Mouse (Mus musculus) left cerebral cortex, postnatal 36 days (tissue): ENCODE measurements at regions not wholly inside any gene's neighbourhood (a gene's known extent, or its start where the extent isn't known, plus 50 kb on each side); places are given as distances from the start of the nearest gene placed in this dataset.

ENCODE experiments used
- DNase-seq, 2 experiments: peaks; one replicate each; pipeline ENCODE4 v3.0.0; 2021 to 2022; ENCODE audit warnings: low spot score in 2 of 2, mixed read lengths in 1 of 2
- intact Hi-C: fragments of 180-260 bp; cut with DNase I; formaldehyde crosslinking; loops from one replicate; pipeline ENCODE4 v1.15.1; 2025

DNA sequence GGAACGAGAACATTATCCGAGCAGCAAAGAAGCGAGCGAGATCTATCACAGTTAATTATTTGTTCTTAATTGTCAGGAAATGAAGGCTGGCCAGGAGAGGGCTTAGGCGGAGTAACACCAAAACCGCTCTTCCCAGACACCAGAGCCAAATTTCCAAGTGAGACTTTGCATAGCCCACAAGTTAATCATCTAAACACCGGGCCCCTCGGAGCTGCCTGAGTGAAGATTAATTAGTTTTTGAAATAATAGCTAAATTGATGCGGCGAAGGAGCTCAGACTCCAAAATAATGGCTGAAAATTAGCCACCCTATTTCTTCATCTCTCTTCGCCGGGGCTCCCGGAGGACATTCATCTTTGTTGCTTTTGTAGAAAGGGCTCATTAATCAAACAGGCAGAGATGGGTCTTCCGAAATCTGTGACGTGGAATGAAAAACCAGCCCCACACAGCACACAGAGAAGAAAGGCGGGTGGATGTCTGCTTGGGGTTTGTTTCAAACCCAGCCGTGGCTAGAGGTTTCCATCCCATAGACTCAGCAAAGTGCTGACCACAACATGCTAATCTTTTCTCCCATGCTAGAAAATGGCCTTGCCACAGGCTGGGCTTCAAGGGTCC, 193.7 kb downstream of the Suds3 start:
- intact Hi-C loops, result no loop called here
- no peak for DNase-seq

DNA sequence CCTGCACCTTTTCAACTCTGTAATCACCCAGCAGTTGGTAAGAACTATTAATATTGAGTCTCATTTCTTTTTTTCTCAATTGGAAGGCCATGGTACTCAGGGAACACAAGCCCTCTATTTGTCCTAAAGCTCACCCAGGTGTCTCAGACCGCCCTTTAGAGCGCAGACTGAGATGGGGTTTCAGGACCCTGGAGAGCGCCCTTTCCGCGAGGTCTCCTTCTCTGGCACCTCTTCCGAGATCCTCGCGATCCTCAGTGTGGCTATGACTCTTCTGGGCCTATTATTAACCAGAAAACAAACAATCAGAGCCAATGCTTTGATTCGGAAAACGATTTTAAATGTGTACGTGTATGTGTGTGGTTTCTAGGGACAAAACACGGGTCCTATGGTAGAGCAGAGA, 201.0 kb downstream of the Suds3 start:
- intact Hi-C loops, result no loop called here
- DNase-seq, result no peak

DNA sequence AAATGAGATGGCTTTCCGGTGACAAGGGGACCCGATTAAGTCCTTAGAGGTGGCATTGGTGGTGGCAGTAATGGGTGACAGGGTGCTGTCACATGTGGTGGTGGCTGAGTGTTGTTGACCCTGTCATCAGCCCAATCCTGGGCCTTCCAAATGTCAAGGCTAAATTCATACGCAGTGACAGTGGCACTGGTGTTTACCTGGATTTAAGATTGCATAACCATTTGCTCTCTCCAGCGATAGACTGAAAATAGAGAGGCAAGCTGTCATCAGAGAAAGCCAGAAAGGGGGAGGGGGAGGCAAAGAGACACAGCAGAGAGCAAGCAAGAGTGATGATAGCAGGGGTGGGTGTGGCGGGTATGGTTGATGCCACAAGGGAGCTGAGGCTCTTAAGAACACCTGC, 215.1 kb downstream of the Suds3 start:
- DNase-seq, result no peak
- intact Hi-C loops, result no loop called here

DNA sequence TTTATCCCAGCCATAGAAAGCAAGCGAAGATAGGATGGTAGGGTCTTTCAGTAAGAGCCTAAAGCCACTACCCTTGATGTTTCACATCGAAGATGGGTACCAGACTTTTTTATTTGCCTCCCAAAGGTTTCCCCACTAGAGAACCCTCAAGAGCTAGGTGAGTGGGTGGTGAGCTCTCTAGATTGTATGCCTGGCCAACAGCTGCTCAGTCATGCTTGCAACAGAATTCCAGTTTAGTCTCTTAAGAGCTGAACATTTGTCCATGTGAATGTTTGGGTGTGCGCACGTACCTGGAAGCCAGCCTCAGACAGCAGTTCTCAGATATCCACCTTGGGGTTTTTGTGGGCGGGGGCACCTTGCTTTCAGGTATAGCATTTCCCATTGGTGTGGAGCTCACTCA, 218.5 kb downstream of the Suds3 start:
- intact Hi-C loops, result loop anchor here (10.0 kb wide), 2 partner anchors 107 to 137 kb away; no protein-coding TSS in a partner anchor
- no peak for DNase-seq

DNA sequence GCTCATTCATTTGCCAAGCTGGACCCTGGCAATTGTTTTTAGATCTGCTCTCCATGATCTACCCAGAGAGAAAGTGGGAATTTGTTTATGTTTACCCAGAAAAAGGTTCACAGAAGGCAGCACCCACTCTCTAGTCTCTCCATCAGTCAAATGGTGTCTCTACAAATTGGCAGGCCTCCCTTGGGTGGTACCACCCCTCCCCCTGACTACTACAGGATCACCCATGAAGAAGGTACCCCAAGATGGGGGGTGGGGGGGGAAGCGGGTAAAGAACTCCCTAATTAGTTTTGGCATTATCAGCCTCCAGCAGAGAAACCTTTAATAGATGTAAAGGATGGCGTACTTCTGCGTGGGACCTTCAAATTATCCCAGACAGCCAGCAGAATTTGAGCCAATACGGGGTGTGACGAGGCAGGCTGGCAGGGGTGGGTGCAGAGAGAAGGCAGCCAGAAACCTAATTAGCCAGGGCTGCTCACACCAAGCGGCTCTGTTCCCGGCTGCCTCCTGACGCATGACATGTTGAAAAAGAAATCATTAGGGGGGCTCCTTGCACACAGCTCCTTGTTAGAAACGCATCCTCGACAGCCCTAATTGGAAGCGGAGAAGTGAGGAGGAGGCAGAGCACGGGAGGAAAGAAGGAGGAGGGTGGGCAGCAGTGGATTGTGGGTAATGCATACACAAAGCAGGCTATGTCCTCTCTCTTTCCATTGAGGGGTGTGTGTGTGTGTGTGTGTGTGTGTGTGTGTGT, 220.7 kb downstream of the Suds3 start:
- intact Hi-C loops, result loop anchor here (10.0 kb wide), 2 partner anchors 110 to 140 kb away; no protein-coding TSS in a partner anchor
- DNase-seq, result peak; percentile 71

DNA sequence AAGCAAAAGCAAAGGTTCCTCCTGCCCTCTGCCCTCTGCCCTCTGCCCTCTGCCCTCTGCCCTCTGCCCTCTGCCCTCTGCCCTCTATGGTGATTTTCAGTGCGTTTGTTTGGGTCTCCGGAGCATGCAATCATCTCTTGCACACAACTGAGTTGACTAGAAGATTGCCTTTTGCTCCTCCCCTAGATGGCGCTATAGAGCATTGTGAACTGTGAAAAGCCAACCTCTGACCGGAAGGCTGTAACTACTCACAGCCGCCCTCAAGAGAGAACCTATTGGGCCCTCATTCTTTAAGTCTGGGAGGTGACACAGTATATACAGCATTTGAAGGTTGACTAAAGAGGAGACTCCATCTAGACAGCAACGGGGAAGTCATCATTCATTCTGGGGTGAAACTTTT, 221.3 kb downstream of the Suds3 start:
- intact Hi-C loops, result loop anchor here (10.0 kb wide), 2 partner anchors 110 to 140 kb away; no protein-coding TSS in a partner anchor
- DNase-seq, result no peak

DNA sequence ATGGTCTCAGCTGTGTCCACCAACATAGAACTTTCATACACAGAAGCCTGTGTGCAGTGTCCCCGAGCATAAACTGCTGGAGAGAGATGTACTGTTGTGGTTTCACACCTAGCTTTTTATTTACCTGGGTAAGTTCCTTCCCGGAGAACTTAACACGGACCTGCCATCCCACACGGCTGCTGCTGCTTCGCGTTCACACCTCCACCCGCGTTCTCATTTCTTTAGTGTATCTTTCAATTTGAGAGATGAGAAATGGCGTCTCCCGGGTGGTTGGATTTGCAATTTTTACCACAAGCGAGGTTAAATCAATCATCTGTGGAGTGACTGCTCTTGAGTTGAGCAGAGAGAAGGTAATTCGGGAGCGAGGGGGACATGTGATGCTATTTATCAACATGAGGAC, 223.0 kb downstream of the Suds3 start:
- DNase-seq, result no peak
- intact Hi-C loops, result loop anchor here (10.0 kb wide), 2 partner anchors 112 to 142 kb away; no protein-coding TSS in a partner anchor

DNA sequence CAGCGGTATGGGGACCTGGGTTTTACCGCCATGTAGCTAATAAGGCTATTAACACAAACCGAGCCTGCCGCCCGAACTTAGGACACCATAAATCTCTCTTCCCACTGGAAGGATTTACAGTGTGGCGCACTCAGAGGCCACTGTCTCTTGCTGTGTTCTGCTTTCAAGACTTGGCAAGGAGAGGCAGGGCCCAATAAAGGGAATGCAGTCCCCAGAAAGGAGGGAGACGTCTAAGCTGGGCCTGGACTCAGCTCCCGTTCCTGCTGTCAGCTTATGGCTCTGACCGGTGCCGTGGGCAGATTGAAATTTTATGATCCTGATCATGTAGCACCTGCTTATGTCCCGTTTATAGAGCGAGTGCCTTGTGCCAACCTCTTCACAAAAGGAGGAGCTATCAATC, 226.7 kb downstream of the Suds3 start:
- DNase-seq, result no peak
- intact Hi-C loops, result no loop called here

DNA sequence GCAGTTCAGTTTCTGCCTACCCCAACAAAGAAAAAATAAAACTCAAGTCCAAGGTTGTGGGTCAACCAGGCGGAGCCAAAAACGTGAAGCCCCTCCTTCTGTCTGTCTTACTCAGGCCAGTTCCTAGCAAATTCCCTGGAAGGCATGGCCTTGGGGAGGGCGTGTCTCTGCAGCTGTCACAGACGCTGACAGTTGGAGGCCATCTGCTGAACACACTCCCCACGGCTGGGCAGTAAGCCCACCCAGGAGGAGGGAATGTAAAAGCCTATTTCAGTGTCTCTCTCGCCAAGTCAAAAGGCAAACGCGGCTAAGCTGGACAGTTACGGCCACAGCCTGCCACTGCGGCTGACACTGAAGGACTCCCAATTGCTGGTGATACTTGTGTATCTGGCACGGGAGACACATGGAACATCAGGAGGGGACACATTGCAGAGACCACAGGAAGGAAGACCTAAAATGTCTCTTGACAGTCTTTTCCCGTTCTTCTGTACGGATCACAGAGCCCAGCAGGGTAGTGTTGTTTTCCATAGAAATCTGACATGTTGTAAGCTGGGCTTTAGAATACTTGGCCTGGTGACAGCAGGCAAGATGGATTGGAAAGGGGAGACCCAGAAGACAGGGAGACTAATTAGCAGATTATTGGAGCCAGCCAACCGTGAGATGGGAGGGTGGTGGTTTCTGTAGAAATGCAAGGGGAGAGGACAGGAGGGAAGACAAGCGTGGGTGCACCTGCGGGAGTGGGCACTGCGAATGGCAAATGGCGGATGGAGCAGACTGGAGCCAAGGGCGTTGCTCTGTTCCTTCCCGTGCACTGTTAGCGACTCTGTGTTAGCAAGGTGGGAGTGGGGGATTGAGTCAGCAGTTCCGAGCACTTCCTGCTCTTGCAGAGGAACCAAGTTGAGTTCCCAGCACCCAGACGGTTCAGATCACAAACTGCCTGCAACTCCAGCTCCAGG, 229.5 kb downstream of the Suds3 start:
- no peak for DNase-seq
- intact Hi-C loops, result no loop called here

DNA sequence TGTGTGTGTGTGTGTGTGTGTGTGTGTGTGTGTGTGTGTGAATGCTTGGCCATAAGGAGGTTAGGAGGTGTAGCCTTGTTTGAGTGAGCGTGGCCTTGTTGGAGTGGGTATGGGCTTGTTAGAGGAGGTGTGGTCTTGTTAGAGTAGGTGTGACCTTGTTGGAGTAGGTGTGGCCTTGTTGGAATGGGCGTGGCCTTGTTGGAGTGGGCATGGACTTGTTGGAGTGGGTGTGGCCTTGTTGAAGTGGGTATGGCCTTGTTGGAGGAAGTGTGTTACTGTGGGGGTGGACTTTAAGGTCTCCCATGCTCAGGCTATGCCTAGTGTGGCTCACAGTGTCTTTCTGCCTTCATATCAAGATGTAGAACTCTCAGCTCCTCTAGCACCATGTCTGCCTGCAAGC, 236.2 kb downstream of the Suds3 start:
- intact Hi-C loops, result no loop called here
- no peak for DNase-seq

DNA sequence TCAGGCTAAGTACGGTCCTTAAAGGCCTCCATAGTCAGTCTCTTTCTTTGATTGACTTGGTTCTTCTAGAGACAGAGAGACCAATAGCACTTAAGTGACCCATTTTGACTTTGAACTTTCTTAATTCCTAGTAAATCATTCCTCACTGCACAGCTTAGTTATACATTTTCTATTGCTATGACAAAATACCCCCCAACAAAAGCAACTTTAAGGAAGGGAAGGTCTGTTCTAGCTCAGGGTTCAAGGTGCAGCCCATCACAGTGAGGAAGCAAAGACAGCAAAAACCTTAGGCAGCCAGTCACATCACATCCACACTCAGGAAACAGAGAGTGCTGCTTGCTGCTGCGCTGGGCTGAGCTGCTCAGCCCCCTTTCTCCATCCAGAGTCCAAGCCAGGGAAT, 241.0 kb downstream of the Suds3 start:
- intact Hi-C loops, result no loop called here
- no peak for DNase-seq

DNA sequence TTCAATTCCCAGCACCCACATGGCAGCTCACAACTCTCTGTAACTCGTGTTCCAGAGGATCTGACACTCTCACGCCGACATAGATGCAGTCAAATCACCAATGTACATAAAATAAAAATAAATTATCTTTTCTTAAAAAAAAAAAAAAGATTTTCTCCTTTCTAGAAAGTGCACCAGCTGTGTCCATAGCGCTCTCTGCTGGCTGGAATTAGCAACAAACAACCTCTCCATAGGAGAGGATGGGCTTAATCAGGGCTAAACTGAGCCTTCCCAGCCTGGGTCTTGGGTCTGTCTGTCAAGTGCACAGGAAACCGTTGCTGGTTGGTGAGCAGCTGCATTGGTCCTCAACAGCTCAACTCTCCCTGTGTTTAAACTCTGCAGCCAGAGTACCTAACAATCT, 247.8 kb downstream of the Suds3 start:
- intact Hi-C loops, result no loop called here
- peak in 1 of 2 experiments; percentile 14 for DNase-seq

DNA sequence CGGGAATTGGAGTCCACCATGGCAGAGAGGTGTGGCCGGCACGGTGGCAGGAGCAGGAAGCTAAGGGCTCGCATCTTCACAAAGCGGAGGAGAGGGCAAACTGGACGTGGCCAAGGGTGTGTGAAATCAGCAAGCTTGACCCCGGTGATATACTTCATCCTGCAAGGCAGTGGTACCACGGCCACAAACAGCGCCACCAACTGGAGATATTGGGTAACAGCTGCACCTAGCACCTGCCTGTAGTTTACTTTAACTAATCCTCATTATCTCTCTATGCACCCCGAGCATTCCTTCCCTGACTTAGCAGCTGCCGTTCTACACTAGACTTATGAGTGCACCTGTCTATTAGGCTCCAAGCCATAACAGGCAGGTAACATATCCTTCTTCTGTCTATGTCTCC, 251.6 kb downstream of the Suds3 start:
- intact Hi-C loops, result no loop called here

DNA sequence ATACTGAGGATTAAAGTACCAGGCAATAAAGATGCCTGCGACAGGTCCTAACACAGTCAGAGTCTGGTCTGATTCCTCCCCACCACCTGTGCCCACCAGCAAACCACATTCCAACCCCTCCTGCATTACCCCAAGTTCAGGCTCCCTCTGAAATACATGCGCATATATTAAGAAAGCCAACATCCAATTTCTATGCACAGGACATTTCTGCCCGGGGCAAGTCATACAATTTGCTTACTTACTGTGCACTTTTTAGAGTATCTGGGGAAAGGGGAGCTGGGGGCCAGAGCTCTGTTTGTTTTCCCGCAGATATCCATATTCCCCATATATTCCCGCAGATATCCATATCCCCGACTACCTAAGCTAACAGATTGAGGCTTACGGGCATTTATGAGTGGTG, 261.1 kb upstream of the Srrm4 start:
- DNase-seq, result no peak
- intact Hi-C loops, result no loop called here

More for the DNA sequence above, 251.6 kb downstream of the Suds3 start:
- DNase-seq, result no peak

DNA sequence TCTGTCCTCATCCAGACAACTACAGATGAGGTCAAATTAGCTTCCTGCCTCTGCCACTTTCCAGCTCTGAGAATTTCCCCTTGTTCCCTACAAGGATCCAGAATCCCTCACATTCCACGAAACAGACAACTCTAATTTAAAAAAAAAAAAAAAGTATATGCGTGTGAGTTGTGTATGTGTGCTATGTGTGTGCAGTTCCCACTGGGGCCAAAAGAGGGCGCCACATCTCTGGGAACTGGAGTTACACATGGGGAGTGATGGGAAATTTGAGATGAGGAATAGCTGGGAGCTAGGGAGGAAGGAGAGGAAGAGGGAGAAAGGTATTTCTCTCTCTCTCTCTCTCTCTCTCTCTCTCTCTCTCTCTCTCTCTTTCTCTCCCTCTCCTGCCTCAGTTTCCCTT, 240.3 kb upstream of the Srrm4 start:
- DNase-seq, result no peak
- intact Hi-C loops, result no loop called here

DNA sequence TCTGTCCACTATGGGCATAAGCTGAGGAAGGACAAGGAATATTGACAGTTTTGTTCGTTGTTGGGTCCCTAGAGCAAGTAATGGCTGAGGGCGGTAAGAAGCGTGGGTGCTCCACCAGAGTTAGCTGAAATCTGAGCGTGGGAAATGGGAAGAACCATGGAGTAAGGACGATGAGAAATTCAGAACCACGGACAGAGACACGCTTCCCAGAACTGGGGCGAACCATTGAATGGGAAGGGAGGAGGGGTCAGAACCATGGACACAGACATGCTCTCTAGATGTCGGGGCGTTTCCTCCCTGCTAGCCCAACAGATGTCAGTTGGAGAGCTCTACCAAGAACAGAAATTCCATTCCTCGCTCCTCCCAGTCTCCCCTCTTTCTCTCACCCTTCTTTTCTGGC, 238.2 kb upstream of the Srrm4 start:
- DNase-seq, result no peak
- intact Hi-C loops, result no loop called here

DNA sequence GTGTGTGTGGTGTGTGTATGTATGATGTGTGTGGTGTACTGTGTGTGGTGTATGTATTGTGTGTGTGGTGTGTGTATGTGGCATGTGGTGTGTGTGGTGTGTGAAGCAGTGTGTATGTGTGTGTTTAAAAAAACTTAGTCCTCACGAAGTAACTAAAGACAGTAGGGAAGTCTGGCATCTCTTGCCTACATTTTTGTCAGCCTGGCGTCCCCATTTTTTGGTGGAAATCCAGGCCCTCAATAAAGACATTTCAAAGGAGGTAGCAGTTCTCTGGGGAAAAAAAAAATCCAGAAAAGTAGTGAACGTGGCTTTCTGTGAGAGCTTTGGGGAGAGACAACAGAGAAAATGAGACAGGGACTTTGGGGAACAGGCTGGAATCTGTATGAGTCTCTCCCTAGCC, 231.6 kb upstream of the Srrm4 start:
- intact Hi-C loops, result no loop called here
- no peak for DNase-seq

DNA sequence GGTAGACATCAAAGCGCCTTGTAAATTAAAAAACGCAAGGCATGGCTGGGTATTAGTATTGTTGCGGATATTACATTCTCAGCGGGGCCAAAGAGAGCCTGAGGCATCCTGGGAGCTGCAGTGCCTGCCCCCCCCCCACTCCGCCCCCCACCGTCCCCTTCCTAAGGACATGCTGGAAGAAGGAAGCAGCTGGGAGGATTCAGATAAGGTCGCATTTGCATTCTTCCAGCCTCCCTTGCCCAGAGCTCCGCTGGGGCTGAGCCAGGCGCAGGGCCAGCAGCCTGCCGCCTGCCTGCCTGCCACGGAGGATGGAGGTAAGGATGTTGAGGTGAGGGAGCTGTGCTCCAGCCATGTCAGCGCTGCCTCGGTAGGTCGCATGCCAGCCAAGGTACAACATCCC, 230.5 kb upstream of the Srrm4 start:
- intact Hi-C loops, result no loop called here
- DNase-seq, result peak in 1 of 2 experiments; percentile 26

DNA sequence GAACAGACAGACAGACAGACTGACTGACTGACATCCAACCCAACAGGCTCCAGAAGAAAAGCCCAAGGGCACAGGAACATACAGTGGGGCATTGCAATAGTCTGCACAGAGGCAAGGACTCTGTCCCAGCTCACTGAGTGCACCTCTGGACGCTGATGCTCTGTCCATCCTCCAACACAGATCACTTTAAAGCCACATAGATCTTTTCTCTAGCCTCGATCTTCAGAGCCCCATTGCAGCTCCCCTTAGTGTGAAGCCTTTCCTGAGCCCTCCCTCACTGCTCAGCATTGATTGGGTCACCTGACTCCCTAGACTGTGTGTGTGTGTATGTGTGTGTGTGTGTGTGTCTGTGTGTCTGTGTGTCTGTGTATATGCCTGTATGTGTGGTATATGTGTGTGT, 218.2 kb upstream of the Srrm4 start:
- no peak for DNase-seq
- intact Hi-C loops, result no loop called here

DNA sequence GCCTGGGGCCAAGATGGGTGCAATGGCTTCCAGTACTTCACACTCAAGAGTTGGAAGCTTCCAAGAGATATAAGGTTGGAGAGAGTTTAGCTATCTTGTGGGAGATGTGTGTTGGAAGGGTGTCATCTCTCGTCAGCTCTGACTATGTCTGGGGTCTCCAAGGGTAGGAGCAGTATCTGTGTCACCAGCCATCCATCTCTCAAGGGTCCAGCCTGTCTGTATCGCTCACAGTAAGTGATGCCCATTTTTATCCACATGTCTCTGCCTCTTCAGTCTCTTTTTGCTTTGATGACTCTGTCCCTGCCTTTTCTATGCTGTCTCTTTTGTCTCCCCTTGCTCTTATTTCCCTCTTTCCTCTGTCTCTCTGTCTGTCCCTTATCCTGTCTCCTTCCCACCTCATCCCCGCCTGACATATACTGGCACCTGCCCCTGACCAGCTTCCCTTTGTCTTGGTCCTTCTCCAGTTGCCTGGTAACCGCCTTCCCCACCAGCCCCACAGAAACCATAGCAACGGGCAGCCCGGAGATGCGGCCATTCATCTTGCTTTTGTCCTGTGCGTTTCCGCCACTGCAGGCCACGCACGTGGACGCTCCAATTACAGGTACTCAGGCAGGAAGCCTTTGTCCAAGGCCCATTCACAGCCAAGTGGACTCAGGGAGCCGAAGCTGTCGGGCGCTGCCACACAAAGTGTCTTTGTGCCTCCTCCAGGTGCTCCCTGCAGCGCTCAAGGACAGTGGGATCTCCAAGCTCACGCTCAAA, 217.6 kb upstream of the Srrm4 start:
- peak; percentile 13 to 35 for DNase-seq
- intact Hi-C loops, result no loop called here
